Mouse (Mus musculus): ENCODE measurements around the gene Eef2. TPM values are rescaled to one million over a fixed set of nuclear protein-coding genes. Genes with fewer than 3 reads are reported as not detected.
A peak's percentile ranks its signal among the peaks of the same experiment; 100 is the strongest.
"Not testable (repeated sequence)": the region's sequence is repeated elsewhere in the genome, so short reads cannot be mapped to it uniquely, and the experiment has no call there.

The Eef2 gene
- total RNA-seq, 2 experiments from 2014 or later = 1,077 to 1,083 TPM

DNA sequence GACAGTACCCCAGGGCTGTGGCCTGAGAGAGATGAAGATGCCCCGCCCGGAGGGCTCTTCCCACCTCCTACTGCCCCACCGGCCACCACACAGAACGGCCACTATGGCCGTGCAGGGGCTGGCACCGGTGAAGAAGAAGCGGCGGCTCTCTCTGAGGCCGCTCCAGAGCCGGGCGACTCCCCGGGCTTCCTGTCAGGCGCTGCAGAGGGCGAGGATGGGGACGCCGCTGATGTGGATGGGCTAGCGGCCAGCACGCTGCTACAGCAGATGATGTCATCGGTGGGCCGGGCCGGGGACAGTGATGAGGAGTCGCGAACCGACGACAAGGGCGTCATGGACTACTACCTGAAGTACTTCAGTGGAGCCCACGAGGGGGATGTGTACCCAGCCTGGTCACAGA, 31.8 kb upstream of the Eef2 start:
- peak in 1 of 2 experiments; percentile 55 for DNase-seq (ENCODE audit: extremely low spot score in 1 of 2, low spot score in 2 of 2)
- intact Hi-C loops (cut with DNase I) = no loop called here

DNA sequence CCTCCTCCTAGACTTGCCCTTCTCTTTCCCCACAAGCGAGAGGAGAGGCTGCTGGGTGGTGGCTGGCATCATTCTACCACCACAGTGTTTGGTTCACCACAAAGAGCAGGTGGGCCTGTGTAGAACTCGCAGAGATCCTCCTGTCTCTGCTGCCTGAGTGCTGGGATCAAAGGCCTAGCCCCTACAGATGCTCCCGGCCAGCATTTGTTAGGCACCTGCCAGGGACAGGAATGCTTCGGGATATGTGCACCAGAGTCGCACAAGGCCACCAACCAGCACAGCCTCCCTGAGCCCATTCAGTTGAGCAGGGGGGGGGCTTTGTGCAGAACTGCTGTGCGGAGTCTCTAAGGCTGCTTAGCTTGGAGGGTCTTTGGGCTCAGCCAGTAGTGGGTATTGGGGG, 31.1 kb upstream of the Eef2 start:
- intact Hi-C loops (cut with DNase I) = no loop called here
- DNase-seq (ENCODE audit: extremely low spot score in 1 of 2, low spot score in 2 of 2) = no peak

DNA sequence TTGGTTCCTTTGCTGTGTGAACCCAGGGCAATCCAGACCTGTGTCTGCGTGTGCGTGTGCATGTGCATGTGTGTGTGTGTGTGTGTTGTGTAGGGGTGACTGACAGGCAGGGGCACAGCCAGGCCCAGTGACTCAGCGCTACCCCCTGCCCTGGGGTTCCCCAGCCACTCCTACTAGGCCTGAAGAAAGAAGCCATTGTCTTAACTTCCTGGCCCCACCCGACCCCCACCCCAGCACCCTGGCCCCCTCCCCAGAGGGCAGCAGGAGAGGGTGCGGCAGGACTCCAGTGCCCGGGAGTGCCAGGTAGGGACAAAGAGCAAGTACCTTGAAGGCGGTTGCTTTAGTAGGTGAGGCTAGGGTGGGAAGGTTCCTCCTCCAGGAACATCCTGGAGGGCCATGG, 30.7 kb upstream of the Eef2 start:
- intact Hi-C loops (cut with DNase I) = no loop called here
- no peak for DNase-seq (ENCODE audit: extremely low spot score in 1 of 2, low spot score in 2 of 2)

DNA sequence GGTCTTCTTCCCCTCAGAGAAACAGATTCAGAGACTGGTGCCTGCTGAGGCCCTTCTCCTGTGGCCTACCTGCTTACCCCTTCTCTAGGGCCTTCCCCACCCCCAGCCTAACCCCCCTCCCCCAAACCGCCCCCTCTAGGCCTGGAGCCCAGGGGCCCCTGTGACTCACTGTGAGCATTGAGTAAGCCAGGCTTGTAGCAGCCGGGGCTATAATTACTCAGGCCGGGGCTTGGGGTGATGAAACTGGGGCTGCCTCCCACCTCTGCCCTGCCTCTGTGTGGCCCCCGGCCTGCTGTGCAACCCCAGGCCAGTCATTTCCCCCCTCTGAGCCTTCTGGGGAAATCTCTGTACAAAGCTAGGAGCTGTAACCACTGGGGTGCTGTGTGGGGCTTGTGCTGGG, 30.1 kb upstream of the Eef2 start:
- intact Hi-C loops (cut with DNase I) = no loop called here
- DNase-seq (ENCODE audit: extremely low spot score in 1 of 2, low spot score in 2 of 2) = no peak

DNA sequence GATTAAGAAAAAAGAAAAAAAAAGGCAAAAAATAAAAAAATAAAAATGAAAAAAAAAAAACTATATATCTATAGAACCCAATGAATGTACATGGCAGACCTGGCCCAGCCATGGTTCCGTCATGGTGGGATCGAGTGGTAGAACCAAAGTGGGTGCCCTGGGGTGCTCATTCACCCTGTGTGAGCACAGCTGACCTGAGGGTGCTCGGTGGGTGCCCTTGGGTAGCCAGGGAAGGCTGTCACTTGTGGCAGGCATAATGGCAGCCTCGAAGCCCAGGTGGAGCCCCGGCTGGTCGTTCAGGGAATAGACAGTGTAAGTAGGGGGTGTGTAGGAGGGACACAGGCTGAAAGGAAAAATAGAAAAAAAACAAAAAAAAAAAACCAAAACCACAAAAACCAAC, 25.2 kb upstream of the Eef2 start:
- intact Hi-C loops (cut with DNase I) = no loop called here
- DNase-seq (ENCODE audit: extremely low spot score in 1 of 2, low spot score in 2 of 2) = no peak

DNA sequence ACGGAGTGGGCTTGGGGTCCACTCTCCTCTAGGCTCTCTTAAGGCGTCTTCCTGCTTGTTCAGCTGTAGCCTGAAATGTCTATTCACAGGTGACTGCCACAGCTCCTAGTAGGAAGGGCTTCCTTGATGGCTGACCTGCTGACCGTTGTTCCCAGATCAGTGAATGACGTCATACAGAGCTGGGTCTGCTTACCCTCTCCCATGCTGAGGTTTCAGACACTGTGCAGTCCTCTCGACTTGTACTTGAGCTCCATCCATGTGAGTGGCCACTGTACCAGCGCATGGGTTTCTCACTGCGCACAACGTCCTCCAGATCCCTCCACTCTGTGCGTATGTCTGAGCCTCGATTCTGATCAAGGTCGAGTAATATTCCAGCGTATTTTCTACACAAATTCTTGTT, 23.8 kb upstream of the Eef2 start:
- intact Hi-C loops (cut with DNase I) = no loop called here
- DNase-seq (ENCODE audit: extremely low spot score in 1 of 2, low spot score in 2 of 2) = no peak

DNA sequence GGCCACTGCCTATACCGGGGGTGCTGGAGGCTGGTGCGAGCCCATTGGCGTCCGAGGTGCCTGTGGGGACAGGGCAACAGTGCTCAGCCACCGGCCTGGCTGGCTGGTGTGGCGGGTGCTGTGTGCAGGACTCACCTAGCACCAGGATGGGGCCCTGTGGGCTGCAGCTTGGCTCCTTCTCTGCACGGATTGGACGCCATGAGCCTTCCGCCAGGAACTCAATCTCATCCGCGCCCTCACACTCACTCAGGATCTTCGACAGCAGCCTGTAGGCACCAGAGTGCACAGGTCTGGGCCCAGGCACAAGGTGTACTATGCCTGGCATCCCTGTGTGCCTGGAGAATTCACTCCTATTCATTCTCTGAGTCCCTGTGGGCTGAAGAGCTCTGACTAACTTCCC, 22.1 kb upstream of the Eef2 start:
- intact Hi-C loops (cut with DNase I) = no loop called here
- DNase-seq (ENCODE audit: extremely low spot score in 1 of 2, low spot score in 2 of 2) = no peak

DNA sequence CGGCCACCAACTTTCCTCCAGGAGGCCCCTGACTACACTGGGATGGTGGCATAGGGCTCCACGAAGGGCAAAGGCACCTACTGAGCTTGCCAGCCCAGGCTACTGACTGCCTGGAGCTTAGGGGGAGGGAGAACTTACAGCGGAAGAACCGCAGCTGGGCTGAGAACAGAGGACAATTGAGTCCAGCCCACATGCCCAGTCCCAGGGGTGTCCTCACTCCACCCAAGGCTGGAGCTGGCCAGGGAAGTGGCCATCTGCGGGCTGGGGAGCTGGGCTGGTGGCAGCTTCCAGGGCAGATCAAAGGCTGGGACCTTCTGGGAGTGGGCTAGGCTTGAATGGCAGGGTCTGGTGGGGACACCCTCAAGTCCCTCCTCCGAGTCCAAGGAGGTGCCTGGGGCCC, 21.7 kb upstream of the Eef2 start:
- intact Hi-C loops (cut with DNase I) = no loop called here
- DNase-seq (ENCODE audit: extremely low spot score in 1 of 2, low spot score in 2 of 2) = peak in 1 of 2 experiments; percentile 47

DNA sequence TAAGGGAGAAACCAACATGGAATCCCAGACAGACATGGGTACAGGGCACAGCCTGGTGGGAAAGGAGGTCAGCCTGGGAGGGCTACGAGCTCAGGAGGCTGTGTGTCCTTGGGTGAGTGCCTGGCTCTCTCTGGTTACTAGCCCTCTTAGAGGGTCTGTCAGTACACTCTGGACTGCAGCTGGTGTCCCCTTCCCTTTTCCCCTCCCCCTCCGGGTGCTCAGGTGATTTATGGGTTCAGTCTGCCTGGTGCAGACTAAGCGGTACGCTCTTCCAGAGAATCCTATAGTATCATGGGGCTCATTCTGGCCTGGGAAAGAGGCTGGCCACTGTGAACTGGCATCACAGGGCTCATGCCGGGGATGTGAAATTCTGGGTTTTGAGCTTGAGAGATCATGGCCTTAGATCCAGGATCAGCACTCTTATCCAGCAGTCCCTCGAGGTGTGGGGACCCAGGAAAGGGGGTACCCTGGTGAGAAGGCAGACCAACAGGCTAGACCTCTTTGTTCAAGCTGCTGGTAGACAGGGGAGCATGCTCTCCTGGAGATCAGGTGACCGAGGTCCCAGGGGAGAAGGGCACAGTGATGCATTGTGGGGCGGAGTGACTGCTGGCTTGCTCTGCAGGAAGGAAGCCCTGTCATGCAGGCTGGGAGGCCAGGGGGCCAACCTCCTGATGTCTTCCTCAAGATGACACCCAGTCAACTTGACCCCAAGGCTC, 14.7 kb upstream of the Eef2 start:
- intact Hi-C loops (cut with DNase I) = no loop called here

DNA sequence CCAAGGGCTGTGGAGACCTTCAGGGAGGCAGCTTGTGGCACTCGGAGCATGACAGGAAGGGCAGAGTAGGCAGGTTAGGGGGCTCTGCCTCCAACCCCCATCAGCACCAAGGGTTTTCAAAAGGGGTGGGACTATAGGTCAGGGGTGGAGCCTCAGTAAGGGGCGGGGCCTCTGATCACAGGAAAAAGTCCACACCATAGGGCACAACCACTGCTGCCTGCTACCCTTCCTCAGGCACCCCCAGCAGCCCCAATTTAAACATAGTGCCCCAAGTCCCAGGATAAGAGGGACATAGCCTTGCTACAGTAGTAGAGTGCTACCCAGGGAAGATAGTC, 14.1 kb upstream of the Eef2 start:
- no peak for DNase-seq (ENCODE audit: extremely low spot score in 1 of 2, low spot score in 2 of 2)
- intact Hi-C loops (cut with DNase I) = no loop called here

More for the DNA sequence above, 14.7 kb upstream of the Eef2 start:
- no peak for DNase-seq (ENCODE audit: extremely low spot score in 1 of 2, low spot score in 2 of 2)

DNA sequence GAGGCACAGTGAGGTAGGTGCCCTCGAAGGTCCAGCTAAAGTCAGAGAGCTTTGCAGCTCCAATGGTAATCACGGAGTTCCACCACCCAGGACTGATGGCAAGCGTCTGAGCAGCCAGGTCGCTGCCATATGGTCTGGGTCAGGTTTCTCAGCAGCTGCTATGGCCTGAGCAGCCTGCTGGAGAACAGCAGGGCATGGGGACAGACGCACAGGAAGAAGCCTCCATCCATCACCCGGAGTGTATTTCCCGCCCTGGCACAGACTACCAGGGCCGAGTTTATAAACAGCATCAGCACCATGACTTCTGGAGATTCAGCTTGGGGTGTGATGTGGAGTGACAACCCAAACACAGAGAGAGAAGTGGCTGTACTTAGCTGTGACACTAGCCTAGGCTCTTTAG, 11.3 kb upstream of the Eef2 start:
- intact Hi-C loops (cut with DNase I) = no loop called here
- no peak for DNase-seq (ENCODE audit: extremely low spot score in 1 of 2, low spot score in 2 of 2)

DNA sequence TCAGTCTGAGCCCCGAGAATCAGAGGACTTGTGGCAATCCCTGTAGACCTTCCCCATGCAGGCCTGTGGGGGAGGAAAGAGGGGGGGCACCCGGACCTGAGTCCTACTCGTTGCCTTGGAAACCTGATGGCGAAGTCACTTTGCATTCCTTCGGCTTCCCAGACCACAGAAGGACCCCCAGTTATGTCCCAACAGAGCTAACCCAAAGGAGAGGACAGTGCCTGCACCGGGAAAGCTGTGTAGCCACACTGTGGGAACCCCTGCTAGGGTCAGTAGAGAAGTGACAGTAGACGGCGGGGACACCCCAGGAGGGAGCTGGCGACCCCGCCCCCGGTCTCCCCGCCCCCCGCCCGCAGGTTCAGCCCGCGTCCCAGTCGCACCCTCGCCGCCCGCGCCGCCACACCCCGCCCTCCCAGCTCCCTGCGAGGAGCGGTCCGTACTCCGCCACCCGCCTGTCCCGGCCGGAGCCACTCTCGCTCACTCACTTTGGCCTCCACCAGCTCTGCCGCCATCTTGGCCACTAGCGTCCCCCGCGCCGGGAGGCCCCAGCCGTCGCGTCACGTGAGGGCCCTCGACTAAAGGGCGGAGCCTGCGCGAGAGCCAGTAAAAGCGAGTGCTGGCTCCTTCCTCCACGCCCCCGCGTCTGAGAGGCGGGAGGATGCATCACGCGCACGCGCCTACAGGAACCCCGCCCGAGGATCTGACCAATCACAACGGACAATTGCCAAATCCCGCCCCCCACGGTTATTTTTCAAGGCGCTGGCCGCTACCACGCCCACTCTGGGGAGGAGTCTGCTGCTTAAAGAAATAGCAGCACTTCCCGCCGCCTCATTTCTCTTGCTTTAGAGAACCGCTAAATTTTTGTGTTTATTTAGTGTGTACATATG, 9.0 kb upstream of the Eef2 start, which contains the start of gene Pias4:
Gene Pias4, minus strand, starts transcription at position 724 of the 887 bp plus-strand sequence.
- intact Hi-C loops (cut with DNase I) = no loop called here
- peak; percentile 100 for DNase-seq (ENCODE audit: extremely low spot score in 1 of 2, low spot score in 2 of 2)

DNA sequence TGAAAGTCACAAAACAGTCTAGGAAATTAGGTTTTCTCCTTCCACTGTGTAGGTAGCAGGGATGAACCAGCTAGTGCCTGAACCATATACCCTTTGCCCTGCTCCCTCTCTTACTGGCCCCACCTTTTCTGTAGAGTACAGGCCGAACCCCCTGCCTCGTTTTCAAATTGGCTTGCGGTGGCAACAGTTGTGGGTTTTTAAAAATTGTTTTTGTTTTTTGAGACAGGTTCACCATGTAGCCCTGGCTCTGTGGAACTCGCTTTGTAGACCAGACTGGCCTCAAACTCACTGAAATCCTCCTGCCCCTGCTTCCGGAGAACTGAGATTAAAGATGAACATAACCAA, 8.4 kb upstream of the Eef2 start:
- intact Hi-C loops (cut with DNase I) = no loop called here
- DNase-seq (ENCODE audit: extremely low spot score in 1 of 2, low spot score in 2 of 2) = no peak

DNA sequence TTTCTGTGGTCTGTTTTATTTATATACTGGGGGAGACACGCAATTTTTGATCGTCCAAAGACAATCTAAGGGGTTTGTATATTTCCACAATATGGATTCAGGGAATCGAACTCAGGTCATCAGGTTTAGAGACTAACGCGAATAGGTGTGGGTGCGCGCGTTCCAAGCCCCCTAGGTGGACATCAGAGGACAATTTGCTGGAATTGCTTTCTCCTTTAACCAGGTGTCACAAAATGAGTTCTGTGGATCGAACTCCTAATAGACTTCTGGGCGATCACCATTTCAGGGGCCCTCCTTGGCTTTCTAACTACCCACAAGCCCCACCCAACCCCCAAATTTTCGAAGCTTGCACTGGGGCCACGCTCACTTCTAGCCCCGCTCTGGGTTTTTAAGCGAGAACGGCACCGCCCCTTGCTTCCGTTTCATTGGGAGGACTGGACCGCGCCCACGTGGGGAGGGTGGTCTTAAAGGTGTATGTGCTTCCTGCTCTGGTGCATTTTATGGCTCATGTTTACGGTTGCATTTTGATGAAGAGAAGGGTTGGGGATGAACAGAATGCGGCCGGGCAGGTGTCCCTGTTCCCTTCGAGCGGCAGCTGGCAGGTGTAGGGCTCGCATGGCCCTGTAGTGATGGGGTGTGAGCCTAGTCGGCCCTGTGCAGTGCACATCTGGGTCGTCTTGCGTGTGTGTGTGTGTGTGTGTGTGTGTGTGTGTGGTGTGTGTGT, 7.7 kb upstream of the Eef2 start:
- DNase-seq (ENCODE audit: extremely low spot score in 1 of 2, low spot score in 2 of 2) = peak; percentile 69 to 92
- intact Hi-C loops (cut with DNase I) = no loop called here

DNA sequence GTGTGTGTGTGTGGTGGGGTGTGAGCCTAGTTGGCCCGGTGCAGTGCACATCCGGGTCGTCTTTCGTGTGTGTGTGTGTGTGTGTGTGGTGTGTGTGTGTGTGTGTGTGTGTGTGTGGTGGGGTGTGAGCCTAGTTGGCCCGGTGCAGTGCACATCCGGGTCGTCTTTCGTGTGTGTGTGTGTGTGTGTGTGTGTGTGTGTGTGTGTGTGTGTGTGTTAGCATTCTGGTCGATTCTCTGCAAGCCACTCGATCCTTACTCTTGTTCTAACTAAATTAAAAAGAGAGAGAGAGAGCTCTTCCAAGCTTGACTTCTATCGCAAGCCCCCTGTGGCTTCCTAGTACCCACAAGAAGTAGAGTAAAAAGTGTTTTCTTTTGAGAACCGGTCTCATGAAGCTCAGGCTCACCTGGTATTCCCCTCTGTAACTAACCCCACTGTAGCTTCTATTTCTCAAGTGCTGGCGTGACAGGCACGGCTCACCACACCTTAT, 7.0 kb upstream of the Eef2 start:
- intact Hi-C loops (cut with DNase I) = not testable (repeated sequence)
- DNase-seq (ENCODE audit: extremely low spot score in 1 of 2, low spot score in 2 of 2) = peak in 1 of 2 experiments; percentile 57

DNA sequence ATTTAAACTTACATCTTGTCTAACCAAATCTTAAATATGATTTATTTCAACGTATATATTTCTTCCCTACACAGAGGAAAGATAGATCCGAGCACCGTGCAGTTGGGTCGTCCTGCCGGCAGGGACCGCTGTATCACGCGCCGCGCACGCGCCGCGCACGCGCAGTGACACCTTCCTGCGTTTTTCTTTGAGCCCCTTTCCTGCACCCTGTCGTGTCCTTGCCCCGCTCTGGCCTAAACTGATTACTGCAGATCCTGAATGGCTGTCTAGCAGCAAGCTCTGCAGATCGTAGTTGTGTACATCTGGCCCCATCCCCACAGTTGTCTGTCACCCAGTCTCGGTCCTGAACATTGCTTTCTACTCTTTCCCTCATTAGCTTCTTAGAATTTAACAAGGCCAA, 3.3 kb upstream of the Eef2 start:
- peak; percentile 76 to 87 for DNase-seq (ENCODE audit: extremely low spot score in 1 of 2, low spot score in 2 of 2)
- intact Hi-C loops (cut with DNase I) = no loop called here

DNA sequence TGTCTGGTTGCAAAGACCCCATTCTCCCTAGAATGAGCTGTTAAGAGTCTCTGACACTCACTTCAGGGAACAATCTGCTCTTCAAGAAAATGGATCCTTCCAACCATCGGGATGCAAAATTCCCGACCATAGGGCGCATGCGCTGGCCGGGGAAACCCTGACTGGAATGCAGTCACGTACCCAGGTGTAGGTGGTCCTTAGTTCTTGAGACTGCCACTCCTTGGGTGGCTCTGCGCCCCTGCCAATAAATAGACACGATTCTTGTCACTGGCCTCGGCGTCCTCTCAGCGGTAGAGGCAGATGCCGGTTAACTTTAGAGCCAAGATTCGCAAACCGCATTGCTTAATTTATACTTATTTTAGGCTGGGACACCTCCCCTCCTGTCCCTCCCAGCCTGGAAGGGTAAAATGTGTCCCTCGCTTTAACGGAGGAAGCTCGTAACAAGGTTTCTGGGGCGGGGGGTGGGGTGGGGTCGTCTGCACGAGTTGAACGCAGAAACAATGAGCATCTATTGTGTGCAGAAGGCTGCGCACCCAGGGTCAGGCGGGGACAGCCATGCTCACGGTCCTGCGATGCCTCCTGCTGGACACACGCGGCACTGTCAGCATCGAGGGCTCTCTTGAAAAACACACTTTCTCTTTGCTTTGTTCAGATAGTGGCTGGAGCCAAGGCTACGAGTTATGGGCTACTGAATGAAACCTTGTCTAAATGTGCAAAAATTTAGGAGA, 1.6 kb upstream of the Eef2 start:
- peak; percentile 86 to 92 for DNase-seq (ENCODE audit: extremely low spot score in 1 of 2, low spot score in 2 of 2)
- intact Hi-C loops (cut with DNase I) = no loop called here

DNA sequence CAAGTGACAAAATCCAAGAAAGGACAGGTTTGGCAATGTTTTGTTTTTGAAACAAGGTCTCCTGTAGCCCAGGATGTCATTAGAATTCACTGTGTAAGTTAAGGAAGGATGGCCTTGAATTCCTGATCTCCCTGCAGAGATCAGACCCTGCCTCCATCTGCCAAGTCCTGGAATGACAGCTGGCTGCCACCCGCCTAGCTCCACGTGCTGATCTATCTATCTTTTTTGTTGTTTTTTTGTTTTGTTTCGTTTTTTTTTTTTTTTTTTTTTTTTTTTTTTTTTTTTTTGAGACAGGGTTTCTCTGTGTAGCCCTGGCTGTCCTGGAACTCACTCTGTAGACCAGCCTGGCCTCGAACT, 1.1 kb upstream of the Eef2 start:
- DNase-seq (ENCODE audit: extremely low spot score in 1 of 2, low spot score in 2 of 2) = peak in 1 of 2 experiments; percentile 51
- intact Hi-C loops (cut with DNase I) = not testable (repeated sequence)

DNA sequence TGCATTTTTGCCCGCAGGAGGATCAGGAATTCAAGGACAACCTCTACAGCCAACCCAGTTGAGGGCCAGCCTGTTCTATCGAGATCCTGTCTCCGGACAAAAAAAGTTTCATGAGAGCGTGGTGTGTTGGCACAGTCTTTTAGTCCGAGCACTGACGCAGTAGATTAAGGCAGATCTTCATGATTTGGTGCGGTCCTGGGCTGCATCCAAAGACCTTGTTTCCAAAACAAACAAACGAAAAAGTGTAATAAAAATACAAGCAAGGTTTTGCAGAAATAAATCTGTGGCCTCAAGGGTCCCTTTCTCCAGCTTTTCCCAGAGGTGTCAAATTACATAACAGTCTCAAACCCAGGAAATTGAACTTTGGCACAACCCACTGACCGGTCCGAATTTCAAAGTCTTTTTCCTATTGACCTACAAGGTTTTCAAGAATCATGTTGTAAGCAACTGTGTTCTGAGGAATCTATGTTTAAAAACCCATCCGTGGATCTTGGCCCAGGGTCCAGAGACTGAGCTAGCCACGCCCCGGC, 430 bp upstream of the Eef2 start:
- peak in 1 of 2 experiments; percentile 65 for DNase-seq (ENCODE audit: extremely low spot score in 1 of 2, low spot score in 2 of 2)
- intact Hi-C loops (cut with DNase I) = no loop called here

Measured in left cerebral cortex, postnatal 10 days (tissue).